Mouse (Mus musculus): ENCODE data around the gene Dgcr8.

Dgcr8 gene

GRCm38 (mm10) chr16:18249364-18249967 lies 39.6 kb downstream of the Dgcr8 start:
- peak; percentile 28 for DNase-seq (ENCODE audit: low read depth, low spot score)

GRCm38 (mm10) chr16:18248433-18249363 lies 40.3 kb downstream of the Dgcr8 start, which contains the start of the genes Trmt2a and Ranbp1:
Gene Trmt2a (plus strand): TSS chr16:18248679.
Gene Ranbp1 (minus strand): TSS chr16:18248732.
- DNase-seq (ENCODE audit: low read depth, low spot score) = peak; percentile 100

GRCm38 (mm10) chr16:18247521-18248399 lies 41.3 kb downstream of the Dgcr8 start:
- peak; percentile 56 for DNase-seq (ENCODE audit: low read depth, low spot score)

- DNase-seq (ENCODE audit: low read depth, low spot score) = no peak
Observed at GRCm38 (mm10) chr16:18241581-18241980, 47.5 kb downstream of the Dgcr8 start.

GRCm38 (mm10) chr16:18236676-18237501 lies 52.2 kb downstream of the Dgcr8 start:
- no peak for DNase-seq (ENCODE audit: low read depth, low spot score)

GRCm38 (mm10) chr16:18235389-18236065 lies 53.5 kb downstream of the Dgcr8 start:
- DNase-seq (ENCODE audit: low read depth, low spot score) = peak; percentile 61

GRCm38 (mm10) chr16:18234671-18235388 lies 54.2 kb downstream of the Dgcr8 start, which contains the start of gene Zdhhc8:
Gene Zdhhc8 (minus strand): TSS chr16:18235136.
- peak; percentile 55 for DNase-seq (ENCODE audit: low read depth, low spot score)

- no peak for DNase-seq (ENCODE audit: low read depth, low spot score)
Observed at GRCm38 (mm10) chr16:18233919-18234670, 55.0 kb downstream of the Dgcr8 start.

GRCm38 (mm10) chr16:18233451-18233850 lies 55.6 kb downstream of the Dgcr8 start:
- no peak for DNase-seq (ENCODE audit: low read depth, low spot score)

- DNase-seq (ENCODE audit: low read depth, low spot score) = no peak
Observed at GRCm38 (mm10) chr16:18231451-18231850, 57.6 kb downstream of the Dgcr8 start.

- no peak for DNase-seq (ENCODE audit: low read depth, low spot score)
Observed at GRCm38 (mm10) chr16:18231047-18231446, 58.0 kb downstream of the Dgcr8 start.

- no peak for DNase-seq (ENCODE audit: low read depth, low spot score)
Observed at GRCm38 (mm10) chr16:18230617-18231016, 58.4 kb downstream of the Dgcr8 start.

- no peak for DNase-seq (ENCODE audit: low read depth, low spot score)
Observed at GRCm38 (mm10) chr16:18229622-18230021, 59.4 kb downstream of the Dgcr8 start.

GRCm38 (mm10) chr16:18228856-18229255 lies 60.2 kb downstream of the Dgcr8 start:
- DNase-seq (ENCODE audit: low read depth, low spot score) = no peak

- no peak for DNase-seq (ENCODE audit: low read depth, low spot score)
Observed at GRCm38 (mm10) chr16:18227897-18228422, 61.1 kb downstream of the Dgcr8 start.

GRCm38 (mm10) chr16:18227187-18227586 lies 61.9 kb downstream of the Dgcr8 start:
- DNase-seq (ENCODE audit: low read depth, low spot score) = no peak

- no peak for DNase-seq (ENCODE audit: low read depth, low spot score)
Observed at GRCm38 (mm10) chr16:18222188-18222587, 66.9 kb downstream of the Dgcr8 start.

GRCm38 (mm10) chr16:18221543-18221898 lies 67.5 kb downstream of the Dgcr8 start:
- DNase-seq (ENCODE audit: low read depth, low spot score) = no peak
